Mouse (Mus musculus) spleen, adult 2 months (tissue): Measurements from ENCODE around the gene Mgp. TPM values are rescaled to one million over a fixed set of nuclear protein-coding genes. Genes with fewer than 3 reads are reported as not detected.

Experiments
- DNase-seq, 2 experiments: peaks; one replicate each; pipeline versions ENCODE4 v3.0.0 to v3.0.0-alpha.2; 2012 to 2021; ENCODE audit warnings: low spot score in 2 of 2, low read depth in 1 of 2
- H3K27ac ChIP-seq: fragments of 200-500 bp; 2 replicates; pipeline ENCODE4 v1.5.1; 2012; ENCODE audit warnings: low read length, inconsistent platforms; ENCODE audit not compliant: insufficient read depth
- H3K27me3 ChIP-seq: fragments of 200-500 bp; 2 replicates; pipeline ENCODE4 v1.6.1; 2012; ENCODE audit warnings: mild to moderate bottlenecking, moderate library complexity, low read length, inconsistent platforms; ENCODE audit not compliant: control insufficient read depth, insufficient read depth
- H3K36me3 ChIP-seq: fragments of 200-500 bp; 2 replicates; pipeline ENCODE4 v1.6.1; 2012; ENCODE audit warnings: mild to moderate bottlenecking, low read length, inconsistent platforms; ENCODE audit not compliant: control insufficient read depth, insufficient read depth
- H3K4me1 ChIP-seq: fragments of 200-500 bp; 2 replicates; pipeline ENCODE4 v1.6.1; 2011; ENCODE audit warnings: inconsistent platforms; ENCODE audit not compliant: control insufficient read depth, insufficient read depth, insufficient read length
- H3K4me3 ChIP-seq: fragments of 200-500 bp; 2 replicates; pipeline ENCODE4 v1.5.1; 2011; ENCODE audit warnings: mild to moderate bottlenecking, inconsistent platforms; ENCODE audit not compliant: insufficient read depth, insufficient read length; ENCODE audit errors: extremely low read depth
- CTCF ChIP-seq: fragments of 200-500 bp; IDR thresholded peaks from 2 replicates; pipeline ENCODE4 v1.5.1; 2011; ENCODE audit warnings: mild to moderate bottlenecking, inconsistent platforms; ENCODE audit not compliant: insufficient read depth, insufficient read length, insufficient replicate concordance; ENCODE audit errors: extremely low read depth
- POLR2A ChIP-seq: fragments of 200-500 bp; IDR thresholded peaks from 2 replicates; pipeline ENCODE4 v1.6.1; 2011; ENCODE audit warnings: low read depth, low read length, inconsistent platforms
- WGBS: fragments of 180-500 bp; shearing (Covaris S2); methylation state at CpG from one replicate; pipeline ENCODE4 v1.1.7; 2018; 5-methylcytosine and 5-hydroxymethylcytosine counted together
- polyA plus RNA-seq: library from polyadenylated mRNA; depleted of rRNA; stranded (reverse); fragments of >200 nt; gene quantifications from 2 replicates; pipeline ENCODE4 v1.2.3, GENCODE M21; 2012

Mgp gene
- polyA plus RNA-seq, 1 experiment, result 39.8 TPM

- Histone ChIP-seq H3K4me3 (no peak overlapping the region), H3K27me3 (no peaks in the 10 kb centered on the region), H3K36me3 (no peaks in the 10 kb centered on the region), H3K4me1 (no peaks in the 10 kb centered on the region), H3K27ac (no peak overlapping the region)
- TF ChIP-seq POLR2A (no peak), CTCF (no peak)
- DNase-seq, result no peak
- WGBS, result 82% methylated on average over 6 of the region's 6 CpGs
These were observed 8.3 kb upstream of the Mgp start for GRCm38 (mm10) chr6:136883961-136884360.

GRCm38 (mm10) chr6:136883431-136883915, 7.8 kb upstream of the Mgp start:
- no peak for TF ChIP-seq CTCF
- TF ChIP-seq POLR2A, result no peak

GRCm38 (mm10) chr6:136881678-136882077, 6.1 kb upstream of the Mgp start:
- H3K4me3 ChIP-seq, result no peak overlapping the region
- WGBS, result 89% methylated on average over 8 of the region's 8 CpGs
- no peaks in the 10 kb centered on the region for H3K4me1 ChIP-seq
- DNase-seq, result no peak
- no peaks in the 10 kb centered on the region for H3K27me3 ChIP-seq
- no peaks in the 10 kb centered on the region for H3K36me3 ChIP-seq
- no peak overlapping the region for H3K27ac ChIP-seq
- TF ChIP-seq POLR2A (no peak), CTCF (no peak)

More at GRCm38 (mm10) chr6:136883431-136883915, 7.8 kb upstream of the Mgp start:
- WGBS, result 80% methylated on average over 3 of the region's 3 CpGs
- Histone ChIP-seq H3K4me1 (no peaks in the 10 kb centered on the region), H3K27me3 (no peaks in the 10 kb centered on the region), H3K36me3 (no peaks in the 10 kb centered on the region), H3K27ac (no peak overlapping the region), H3K4me3 (no peak overlapping the region)
- no peak for DNase-seq

- 36% methylated on average over 8 of the region's 8 CpGs for WGBS
- DNase-seq, result no peak
- TF ChIP-seq POLR2A, result no peak
- TF ChIP-seq CTCF, result no peak
- H3K4me1 ChIP-seq, result no peaks in the 10 kb centered on the region
- no peak overlapping the region for H3K27ac ChIP-seq
- H3K36me3 ChIP-seq, result no peaks in the 10 kb centered on the region
- H3K4me3 ChIP-seq, result no peak overlapping the region
- no peaks in the 10 kb centered on the region for H3K27me3 ChIP-seq
These were observed 1.0 kb downstream of the Mgp start for GRCm38 (mm10) chr6:136874599-136874998.

GRCm38 (mm10) chr6:136868921-136869320, 6.7 kb downstream of the Mgp start:
- no peak for DNase-seq
- WGBS, result 82% methylated on average over 5 of the region's 5 CpGs
- H3K27me3 ChIP-seq, result no peaks in the 10 kb centered on the region

GRCm38 (mm10) chr6:136866150-136866549, 9.5 kb downstream of the Mgp start:
- 92% methylated on average over 4 of the region's 4 CpGs for WGBS
- no peak overlapping the region for H3K27ac ChIP-seq
- H3K36me3 ChIP-seq, result no peaks in the 10 kb centered on the region
- H3K27me3 ChIP-seq, result no peaks in the 10 kb centered on the region
- no peaks in the 10 kb centered on the region for H3K4me1 ChIP-seq
- no peak for DNase-seq
- H3K4me3 ChIP-seq, result no peak overlapping the region
- TF ChIP-seq POLR2A, result no peak
- no peak for TF ChIP-seq CTCF

More at GRCm38 (mm10) chr6:136868921-136869320, 6.7 kb downstream of the Mgp start:
- H3K4me3 ChIP-seq, result no peak overlapping the region
- no peak overlapping the region for H3K27ac ChIP-seq
- TF ChIP-seq CTCF, result no peak
- no peak for TF ChIP-seq POLR2A
- no peaks in the 10 kb centered on the region for H3K4me1 ChIP-seq
- H3K36me3 ChIP-seq, result no peaks in the 10 kb centered on the region

GRCm38 (mm10) chr6:136865360-136865759, 10.3 kb downstream of the Mgp start:
- H3K36me3 ChIP-seq, result no peaks in the 10 kb centered on the region
- H3K4me1 ChIP-seq, result no peaks in the 10 kb centered on the region
- no peak overlapping the region for H3K4me3 ChIP-seq
- H3K27me3 ChIP-seq, result no peaks in the 10 kb centered on the region
- 85% methylated on average over 5 of the region's 5 CpGs for WGBS
- H3K27ac ChIP-seq, result no peak overlapping the region
- no peak for DNase-seq
- TF ChIP-seq POLR2A, result no peak
- no peak for TF ChIP-seq CTCF

- no peak for DNase-seq
- Histone ChIP-seq H3K27me3 (no peaks in the 10 kb centered on the region), H3K4me3 (no peak overlapping the region), H3K36me3 (no peaks in the 10 kb centered on the region), H3K4me1 (peaks cover 11% of the 10 kb centered on the region; the same call in 1 of the 2 replicates), H3K27ac (no peak overlapping the region)
- TF ChIP-seq POLR2A (no peak), CTCF (no peak)
- 51% methylated on average over 9 of the region's 9 CpGs for WGBS
These were observed 14.6 kb downstream of the Mgp start for GRCm38 (mm10) chr6:136861020-136861419.
